Mouse (Mus musculus) liver, embryonic 14.5 days (tissue): ENCODE data around the gene Gdap2. TPM values are rescaled to one million over a fixed set of nuclear protein-coding genes. Genes with fewer than 3 reads are reported as not detected.

Experiments used
- ATAC-seq: fragments of 200-750 bp; cut with Nextera tagmentation; 2 replicates; pipeline ENCODE4 v1.8.0; 2017; ENCODE audit warnings: moderate number of reproducible peaks, mild to moderate bottlenecking, moderate library complexity; ENCODE audit not compliant: insufficient read depth
- DNase-seq, 3 experiments: peaks; one replicate each; pipeline ENCODE4 v3.0.0-alpha.2; 2012 to 2013; ENCODE audit warnings: low read depth in 3 of 3, low spot score in 3 of 3
- H3K27ac ChIP-seq: fragments of 300-500 bp; sonication (generic); 2 replicates; pipeline ENCODE4 v1.5.1; 2014; ENCODE audit warnings: moderate library complexity, mild to moderate bottlenecking, control low read depth, inconsistent platforms
- H3K27me3 ChIP-seq: fragments of 300-500 bp; sonication (generic); 2 replicates; pipeline ENCODE4 v1.6.1; 2014; ENCODE audit warnings: mild to moderate bottlenecking, low read length, moderate library complexity; ENCODE audit not compliant: control insufficient read depth, insufficient read depth
- H3K36me3 ChIP-seq: fragments of 300-500 bp; sonication (generic); replicated peaks from 2 replicates; pipeline ENCODE4 v1.6.1; 2014; ENCODE audit warnings: low read depth; ENCODE audit not compliant: control insufficient read depth, insufficient read depth
- H3K4me1 ChIP-seq, 2 experiments: fragments of 200-500 bp in 1 of 2; fragments of 300-500 bp in 1 of 2; sonication (generic) in 1 of 2; replicated peaks; 2 replicates each; pipeline ENCODE4 v1.6.1; 2012 to 2014; ENCODE audit warnings: antibody characterized with exemption in 1 of 2, inconsistent platforms in 1 of 2, low read length in 1 of 2; ENCODE audit not compliant: control insufficient read depth in 2 of 2, insufficient read depth in 2 of 2
- H3K4me2 ChIP-seq: fragments of 300-500 bp; sonication (generic); 2 replicates; pipeline ENCODE4 v1.6.1; 2014; ENCODE audit warnings: low read depth, mild to moderate bottlenecking, control low read depth, moderate library complexity
- H3K4me3 ChIP-seq, 2 experiments: fragments of 200-500 bp in 1 of 2; fragments of 300-500 bp in 1 of 2; sonication (generic) in 1 of 2; 2 replicates each; pipeline ENCODE4 v1.5.1; 2012 to 2014; ENCODE audit warnings: low read depth in 2 of 2, low read length in 2 of 2, mild to moderate bottlenecking in 2 of 2, control low read depth in 1 of 2, inconsistent platforms in 1 of 2, moderate library complexity in 1 of 2; ENCODE audit not compliant: insufficient read depth in 1 of 2
- H3K9ac ChIP-seq: fragments of 300-500 bp; sonication (generic); replicated peaks from 2 replicates; pipeline ENCODE4 v1.6.1; 2014; ENCODE audit warnings: mild to moderate bottlenecking, control low read depth, moderate library complexity
- H3K9me3 ChIP-seq: fragments of 300-500 bp; sonication (generic); 2 replicates; pipeline ENCODE4 v1.6.1; 2016; ENCODE audit warnings: low read length, mixed read lengths; ENCODE audit not compliant: control insufficient read depth
- CTCF ChIP-seq: IDR thresholded peaks from 2 replicates; pipeline ENCODE4 v1.5.1; 2016; ENCODE audit warnings: antibody characterized with exemption, low read depth, control low read depth
- EP300 ChIP-seq: IDR thresholded peaks from 2 replicates; pipeline ENCODE4 v1.6.1; 2016; ENCODE audit warnings: antibody characterized with exemption, low read depth
- WGBS: fragments of 180-500 bp; shearing (Covaris S2); extraction: QIAGEN DNeasy Blood & Tissue Kit; methylation state at CpG from one replicate; pipeline ENCODE4 v1.1.7; 2014; ENCODE audit not compliant: insufficient replicate concordance; 5-methylcytosine and 5-hydroxymethylcytosine counted together
- polyA plus RNA-seq, 2 experiments: library from polyadenylated mRNA; depleted of rRNA in 1 of 2; stranded (reverse) in 1 of 2; unstranded in 1 of 2; fragments of >200 nt; fragmentation: Nextera tagmentation in 1 of 2; extraction: Ambion mirVana in 1 of 2; gene quantifications; 2 replicates each; pipeline versions ENCODE4 v1.2.1 to v1.2.3; 2012 to 2014

Gene Gdap2
- polyA plus RNA-seq, 2 experiments: 8.2 to 18.6 TPM

- Histone ChIP-seq H3K27me3 (no peaks in the 10 kb centered on the region), H3K9me3 (no peaks in the 10 kb centered on the region), H3K4me3 (peak overlapping the region; percentile 65 to 88), H3K4me2 (peak overlapping the region; percentile 94), H3K27ac (peak overlapping the region; percentile 47), H3K9ac (peak overlapping the region; percentile 93), H3K4me1 (peaks cover 6 to 12% of the 10 kb centered on the region in 2 experiments), H3K36me3 (peaks cover 16% of the 10 kb centered on the region)
- WGBS: under 1% methylated on average over 35 of the region's 35 CpGs
- ATAC-seq: peak; percentile 1; the same call in 1 of the 2 replicates
- TF ChIP-seq CTCF (no peak), EP300 (no peak)
- DNase-seq: no peak
These were observed 391 bp upstream of the Gdap2 start for GRCm38 (mm10) chr3:100161665-100162314.

GRCm38 (mm10) chr3:100163556-100163955 lies 1.4 kb downstream of the Gdap2 start:
- Histone ChIP-seq H3K27me3 (no peaks in the 10 kb centered on the region), H3K27ac (no peak overlapping the region), H3K9ac (no peak overlapping the region), H3K4me1 (peaks cover 6 to 12% of the 10 kb centered on the region in 2 experiments), H3K36me3 (peaks cover 11% of the 10 kb centered on the region), H3K4me2 (peak overlapping the region; percentile 94), H3K4me3 (peak overlapping the region in 1 of 2 experiments; percentile 88; a peak in 1 of 4 replicates), H3K9me3 (no peaks in the 10 kb centered on the region)
- ATAC-seq (no peak), DNase-seq (no peak)
- WGBS: 56% methylated on average over 2 of the region's 2 CpGs
- no peak for TF ChIP-seq EP300
- no peak for TF ChIP-seq CTCF

- Histone ChIP-seq H3K4me1 (peaks cover 6 to 12% of the 10 kb centered on the region in 2 experiments), H3K4me2 (peak overlapping the region; percentile 28; the same call in 1 of the 2 replicates), H3K9ac (no peak overlapping the region), H3K36me3 (peaks cover 2% of the 10 kb centered on the region; the same call in 1 of the 2 replicates), H3K4me3 (no peak overlapping the region), H3K27ac (no peak overlapping the region), H3K27me3 (no peaks in the 10 kb centered on the region), H3K9me3 (no peaks in the 10 kb centered on the region)
- TF ChIP-seq CTCF (no peak), EP300 (no peak)
- no peak for DNase-seq
- ATAC-seq: no peak
These were observed 2.8 kb downstream of the Gdap2 start for GRCm38 (mm10) chr3:100164991-100165390.

- Histone ChIP-seq H3K4me3 (no peak overlapping the region), H3K4me2 (no peak overlapping the region), H3K4me1 (no peaks in the 10 kb centered on the region), H3K9ac (no peak overlapping the region), H3K9me3 (no peaks in the 10 kb centered on the region), H3K27me3 (no peaks in the 10 kb centered on the region), H3K27ac (no peak overlapping the region), H3K36me3 (peaks cover 32% of the 10 kb centered on the region)
- WGBS: 51% methylated on average over 2 of the region's 2 CpGs
- TF ChIP-seq CTCF (no peak), EP300 (no peak)
- ATAC-seq (no peak), DNase-seq (no peak)
These were observed 13.8 kb downstream of the Gdap2 start for GRCm38 (mm10) chr3:100176031-100176430.

- Histone ChIP-seq H3K4me2 (no peak overlapping the region), H3K9ac (no peak overlapping the region), H3K27me3 (no peaks in the 10 kb centered on the region), H3K27ac (no peak overlapping the region), H3K36me3 (peaks cover 19% of the 10 kb centered on the region), H3K4me3 (no peak overlapping the region), H3K4me1 (no peaks in the 10 kb centered on the region), H3K9me3 (no peaks in the 10 kb centered on the region)
- WGBS: 68% methylated on average over 3 of the region's 3 CpGs
- no peak for DNase-seq
- ATAC-seq: no peak
- no peak for TF ChIP-seq CTCF
- TF ChIP-seq EP300: no peak
These were observed 18.3 kb downstream of the Gdap2 start for GRCm38 (mm10) chr3:100180471-100180870.
